Mouse (Mus musculus): Measurements from ENCODE around the gene Olfr827. TPM values are rescaled to one million over a fixed set of nuclear protein-coding genes. Genes with fewer than 3 reads are reported as not detected.

Gene Olfr827
- polyA plus RNA-seq, 1 experiment from 2014 or later = not detected

- Histone ChIP-seq H3K27me3 (replicated peaks; ENCODE audit: control insufficient read depth, insufficient read depth, low read length) (no peaks in the 10 kb centered on the region), H3K4me3 (ENCODE audit: low read length) (no peak overlapping the region), H3K9me3 (ENCODE audit: control insufficient read depth, low read length) (no peaks in the 10 kb centered on the region), H3K4me2 (ENCODE audit: low read depth, low read length) (no peak overlapping the region), H3K36me3 (ENCODE audit: control insufficient read depth, insufficient read depth, low read length) (no peaks in the 10 kb centered on the region), H3K9ac (ENCODE audit: low read depth, low read length) (no peak overlapping the region), H3K27ac (ENCODE audit: low read length) (no peak overlapping the region), H3K4me1 (ENCODE audit: control insufficient read depth, insufficient read depth, low read length) (no peaks in the 10 kb centered on the region)
- peak; percentile 96 for ATAC-seq
- WGBS = 38% methylated on average over 3 of the region's 3 CpGs
Observed at GRCm38 (mm10) chr10:130225034-130225433, 10.8 kb upstream of the Olfr827 start.

GRCm38 (mm10) chr10:130184086-130184485, 30.1 kb downstream of the Olfr827 start, which contains the start of gene Olfr826:
Gene Olfr826, minus strand, starts transcription at chr10:130184186.
- no peaks in the 10 kb centered on the region for H3K27me3 ChIP-seq (replicated peaks; ENCODE audit: control insufficient read depth, insufficient read depth, low read length)
- no peak within 1 kb of the TSS for H3K27ac ChIP-seq (ENCODE audit: low read length)
- H3K36me3 ChIP-seq (ENCODE audit: control insufficient read depth, insufficient read depth, low read length) = no peaks in the 10 kb centered on the region
- WGBS = 72% methylated on average over 1 of the region's 1 CpGs
- no peaks in the 10 kb centered on the region for H3K4me1 ChIP-seq (ENCODE audit: control insufficient read depth, insufficient read depth, low read length)
- H3K9me3 ChIP-seq (ENCODE audit: control insufficient read depth, low read length) = no peaks in the 10 kb centered on the region
- no peak within 1 kb of the TSS for H3K4me2 ChIP-seq (ENCODE audit: low read depth, low read length)
- no peak within 1 kb of the TSS for H3K4me3 ChIP-seq (ENCODE audit: low read length)
- ATAC-seq = no peak
- H3K9ac ChIP-seq (ENCODE audit: low read depth, low read length) = no peak within 1 kb of the TSS

GRCm38 (mm10) chr10:130166666-130167065, 47.5 kb downstream of the Olfr827 start, which contains the start of gene Olfr825:
Gene Olfr825, minus strand, starts transcription at chr10:130166766.
- Histone ChIP-seq H3K27ac (ENCODE audit: low read length) (no peak within 1 kb of the TSS), H3K4me3 (ENCODE audit: low read length) (no peak within 1 kb of the TSS), H3K4me2 (ENCODE audit: low read depth, low read length) (no peak within 1 kb of the TSS), H3K9ac (ENCODE audit: low read depth, low read length) (no peak within 1 kb of the TSS), H3K36me3 (ENCODE audit: control insufficient read depth, insufficient read depth, low read length) (no peaks in the 10 kb centered on the region), H3K9me3 (ENCODE audit: control insufficient read depth, low read length) (no peaks in the 10 kb centered on the region), H3K27me3 (replicated peaks; ENCODE audit: control insufficient read depth, insufficient read depth, low read length) (no peaks in the 10 kb centered on the region), H3K4me1 (ENCODE audit: control insufficient read depth, insufficient read depth, low read length) (no peaks in the 10 kb centered on the region)
- no peak for ATAC-seq

DNA sequence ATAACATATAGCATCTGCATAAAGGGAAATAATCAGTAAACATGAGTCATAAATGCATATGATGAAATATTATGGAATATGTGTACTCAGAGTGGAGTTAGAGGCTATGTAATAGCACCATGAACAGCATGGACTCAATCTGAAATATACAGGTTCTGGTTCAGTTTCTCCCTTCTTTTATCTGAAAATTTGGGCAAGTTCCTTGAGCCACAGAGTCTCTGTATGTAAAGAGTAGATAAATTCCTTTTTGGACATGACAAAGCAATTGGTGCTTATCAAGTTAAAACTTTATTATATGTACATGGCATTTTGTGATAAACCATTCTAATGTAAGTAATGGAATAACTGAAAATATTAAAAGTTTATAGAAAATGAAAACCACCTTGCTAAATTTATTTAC, 49.0 kb downstream of the Olfr827 start:
- H3K36me3 ChIP-seq (ENCODE audit: control insufficient read depth, insufficient read depth, low read length) = no peaks in the 10 kb centered on the region
- no peak for ATAC-seq
- no peaks in the 10 kb centered on the region for H3K27me3 ChIP-seq (replicated peaks; ENCODE audit: control insufficient read depth, insufficient read depth, low read length)
- H3K9ac ChIP-seq (ENCODE audit: low read depth, low read length) = no peak overlapping the region
- H3K4me2 ChIP-seq (ENCODE audit: low read depth, low read length) = no peak overlapping the region
- no peak overlapping the region for H3K27ac ChIP-seq (ENCODE audit: low read length)
- H3K4me3 ChIP-seq (ENCODE audit: low read length) = no peak overlapping the region
- H3K4me1 ChIP-seq (ENCODE audit: control insufficient read depth, insufficient read depth, low read length) = no peaks in the 10 kb centered on the region
- H3K9me3 ChIP-seq (ENCODE audit: control insufficient read depth, low read length) = no peaks in the 10 kb centered on the region

Other genes starting within 250 kb of the Olfr827 start
- gene Olfr819, start 247.1 kb downstream of the Olfr827 start, polyA plus RNA-seq (2015; fragmentation: Nextera tagmentation; extraction: Ambion mirVana) = not detected in 2 replicates
- not detected in 2 replicates for gene Olfr247, start 238.3 kb downstream of the Olfr827 start, polyA plus RNA-seq (2015; fragmentation: Nextera tagmentation; extraction: Ambion mirVana)
- not detected in 2 replicates for gene Gm10310, start 229.3 kb downstream of the Olfr827 start, polyA plus RNA-seq (2015; fragmentation: Nextera tagmentation; extraction: Ambion mirVana)
- not detected in 2 replicates for gene Olfr820, start 201.8 kb downstream of the Olfr827 start, polyA plus RNA-seq (2015; fragmentation: Nextera tagmentation; extraction: Ambion mirVana)
- not detected in 2 replicates for gene Olfr821, start 184.1 kb downstream of the Olfr827 start, polyA plus RNA-seq (2015; fragmentation: Nextera tagmentation; extraction: Ambion mirVana)
- gene Olfr822, start 143.2 kb downstream of the Olfr827 start, polyA plus RNA-seq (2015; fragmentation: Nextera tagmentation; extraction: Ambion mirVana) = not detected in 2 replicates
- not detected in 2 replicates for gene Olfr823, start 99.0 kb downstream of the Olfr827 start, polyA plus RNA-seq (2015; fragmentation: Nextera tagmentation; extraction: Ambion mirVana)
- not detected in 2 replicates for gene Olfr824, start 84.4 kb downstream of the Olfr827 start, polyA plus RNA-seq (2015; fragmentation: Nextera tagmentation; extraction: Ambion mirVana)
- not detected in 2 replicates for gene Olfr825, start 47.6 kb downstream of the Olfr827 start, polyA plus RNA-seq (2015; fragmentation: Nextera tagmentation; extraction: Ambion mirVana)
- not detected in 2 replicates for gene Olfr826, start 30.2 kb downstream of the Olfr827 start, polyA plus RNA-seq (2015; fragmentation: Nextera tagmentation; extraction: Ambion mirVana)
- 0.07 TPM in 1 of 2 replicates, not detected in the other for gene Neurod4, start 65.8 kb upstream of the Olfr827 start, polyA plus RNA-seq (2015; fragmentation: Nextera tagmentation; extraction: Ambion mirVana)
- gene Tespa1, start 108.5 kb upstream of the Olfr827 start, polyA plus RNA-seq (2015; fragmentation: Nextera tagmentation; extraction: Ambion mirVana) = 0.62 and 0.68 TPM in 2 replicates
- 0.01 TPM in 1 of 2 replicates, not detected in the other for gene Vmn2r84, start 179.9 kb upstream of the Olfr827 start, polyA plus RNA-seq (2015; fragmentation: Nextera tagmentation; extraction: Ambion mirVana)
- gene Vmn2r85, start 215.3 kb upstream of the Olfr827 start, polyA plus RNA-seq (2015; fragmentation: Nextera tagmentation; extraction: Ambion mirVana) = not detected in 2 replicates
- not detected in 2 replicates for gene Vmn2r86, start 241.6 kb upstream of the Olfr827 start, polyA plus RNA-seq (2015; fragmentation: Nextera tagmentation; extraction: Ambion mirVana)

All from intestine, embryonic 16.5 days (tissue).